Mouse (Mus musculus) B cell, adult 62 days (primary cell): ENCODE data around the gene Cln6. TPM values are rescaled to one million over a fixed set of nuclear protein-coding genes. Genes with fewer than 3 reads are reported as not detected.

Experiments
- total RNA-seq: library from RNA; stranded (reverse); gene quantifications from 4 replicates; pipeline ENCODE4 v1.2.4, GENCODE M21; 2023

Gene Cln6
- total RNA-seq: 6.5 to 13.7 TPM (median 7.3 TPM) in 4 replicates

DNA sequence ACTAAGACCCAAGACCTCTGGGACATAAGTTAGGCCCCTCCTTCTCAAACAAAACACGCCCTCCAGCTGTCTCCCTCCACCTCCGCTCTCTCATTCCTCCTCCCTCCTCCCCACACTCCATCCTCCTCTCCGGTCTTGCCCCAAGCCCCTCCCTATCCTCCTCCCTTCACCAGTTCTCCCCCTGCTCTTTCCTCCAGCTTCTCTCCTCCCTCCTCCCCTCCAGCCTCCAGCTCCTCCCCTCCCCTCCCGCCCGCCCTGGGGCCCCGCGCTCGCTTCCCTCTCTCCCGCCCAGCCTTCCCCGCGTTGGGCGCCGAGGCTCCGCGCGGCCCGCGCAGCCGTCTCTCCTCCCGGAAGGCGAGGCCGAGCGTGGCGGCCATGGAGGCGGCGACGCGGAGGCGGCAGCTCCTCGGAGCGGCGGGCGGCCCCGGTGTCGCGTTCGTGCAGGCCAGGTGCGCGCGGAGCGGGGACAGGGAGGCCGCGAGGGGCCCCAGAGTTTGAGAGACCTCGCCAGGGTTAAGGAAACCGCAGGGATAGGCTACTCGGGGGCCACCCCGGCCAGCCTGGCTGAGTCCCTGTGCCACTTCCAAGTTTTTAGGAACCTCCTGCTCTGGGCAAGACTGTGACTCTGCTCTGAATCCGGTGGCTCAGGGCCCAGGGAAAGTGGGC, at the start of gene Cln6:
Gene Cln6, plus strand, starts transcription at position 280 of the 666 bp plus-strand sequence.

GRCm38 (mm10) chr9:62811516-62812121, 27.0 kb upstream of the Cln6 start, which contains the start of gene Fem1b:
Fem1b (minus strand) TSS chr9:62811934.

DNA sequence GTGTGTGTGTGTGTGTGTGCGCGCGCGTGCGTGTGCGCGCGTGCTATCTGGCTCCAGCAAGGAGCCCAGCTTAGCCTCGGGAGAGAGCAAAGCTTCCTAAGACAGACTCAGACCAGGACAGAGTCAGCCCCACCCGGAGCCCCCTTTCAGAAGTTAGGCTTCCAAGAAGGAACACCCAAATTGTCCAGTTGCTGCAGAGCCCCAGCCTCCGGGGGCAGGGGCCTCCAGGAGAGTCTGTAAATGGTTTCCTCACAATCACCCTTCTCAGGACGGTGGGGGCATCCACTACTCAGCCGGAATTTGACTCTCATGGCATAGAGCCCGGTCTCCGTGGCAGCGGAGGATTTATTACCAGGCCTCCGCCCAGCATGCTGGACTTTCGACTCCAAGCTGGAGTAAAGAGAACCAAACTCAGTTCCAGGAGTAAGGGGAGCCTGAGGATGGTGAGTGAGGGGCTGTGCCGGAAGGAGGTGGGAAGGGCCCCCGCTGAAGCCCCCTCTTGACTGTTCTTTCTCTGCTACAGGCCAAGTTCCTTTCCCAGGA, 19.2 kb downstream of the Cln6 start, which contains the start of gene Calml4:
Gene Calml4, plus strand, starts transcription at position 362 of the 543 bp plus-strand sequence.

Other genes starting within 250 kb of the Cln6 start
- not detected in 4 replicates for gene Itga11, start 161.0 kb upstream of the Cln6 start, total RNA-seq
- gene Fem1b, start 26.9 kb upstream of the Cln6 start, total RNA-seq: 24.8 to 26.8 TPM (median 26.0 TPM) in 4 replicates
- not detected in 4 replicates for gene Calml4, start 19.3 kb downstream of the Cln6 start, total RNA-seq
- gene Pias1, start 149.1 kb downstream of the Cln6 start, total RNA-seq: 123 to 127 TPM (median 126 TPM) in 4 replicates